Mouse (Mus musculus): ENCODE measurements around the gene Odaph. TPM values are rescaled to one million over a fixed set of nuclear protein-coding genes. Genes with fewer than 3 reads are reported as not detected.
"Not testable (repeated sequence)": the region's sequence is repeated elsewhere in the genome, so short reads cannot be mapped to it uniquely, and the experiment has no call there.

Odaph gene
- 0.86 TPM in 1 of 2 replicates, not detected in the other for total RNA-seq (2017)

DNA sequence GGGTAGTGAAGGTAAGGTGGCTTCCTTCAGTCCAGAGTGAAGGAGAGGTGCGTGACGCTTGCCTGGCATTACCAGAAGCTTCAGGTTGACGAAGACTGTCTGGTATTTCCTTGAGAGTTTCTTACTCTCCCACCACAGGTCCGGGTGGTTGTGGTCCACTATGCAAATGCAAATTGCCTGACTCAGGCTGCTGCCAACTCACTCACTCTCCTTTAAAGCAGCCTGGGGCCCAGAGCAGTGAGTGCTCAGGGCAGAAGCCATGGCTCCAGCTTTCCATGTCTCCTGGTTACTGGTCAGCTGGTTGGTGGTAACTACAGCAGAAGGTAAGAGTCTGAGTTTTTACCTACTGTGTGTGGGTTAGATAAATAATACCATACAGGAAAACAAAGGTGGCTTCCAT, at the start of gene Odaph:
Odaph (plus strand) TSS at position 240 of the 400 bp plus-strand sequence.
- peak; percentile 11; the same call in 1 of the 2 replicates for ATAC-seq (ENCODE audit: extremely low read depth, insufficient number of reproducible peaks, low FRiP score, poor library complexity, severe bottlenecking)

DNA sequence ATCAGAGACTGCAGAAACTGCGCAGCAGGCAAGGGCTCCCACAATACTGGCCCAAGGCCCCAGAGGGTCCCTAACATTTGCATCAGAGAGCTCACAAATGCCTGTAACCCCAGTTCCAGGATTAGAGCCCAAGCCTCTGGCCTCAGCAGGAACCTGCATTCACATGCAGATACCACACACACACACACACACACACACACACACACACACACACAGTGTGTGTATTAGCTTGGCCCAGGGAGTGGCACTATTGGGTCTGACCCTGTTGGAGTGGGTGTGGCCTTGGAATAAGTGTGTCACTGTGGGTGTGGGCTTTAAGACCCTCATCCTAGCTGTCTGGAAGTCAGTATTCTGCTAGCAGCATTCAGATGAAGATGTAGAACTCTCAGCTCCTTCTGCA, 41.7 kb upstream of the Odaph start:
- not testable (repeated sequence) for ATAC-seq (ENCODE audit: extremely low read depth, insufficient number of reproducible peaks, low FRiP score, poor library complexity, severe bottlenecking)

DNA sequence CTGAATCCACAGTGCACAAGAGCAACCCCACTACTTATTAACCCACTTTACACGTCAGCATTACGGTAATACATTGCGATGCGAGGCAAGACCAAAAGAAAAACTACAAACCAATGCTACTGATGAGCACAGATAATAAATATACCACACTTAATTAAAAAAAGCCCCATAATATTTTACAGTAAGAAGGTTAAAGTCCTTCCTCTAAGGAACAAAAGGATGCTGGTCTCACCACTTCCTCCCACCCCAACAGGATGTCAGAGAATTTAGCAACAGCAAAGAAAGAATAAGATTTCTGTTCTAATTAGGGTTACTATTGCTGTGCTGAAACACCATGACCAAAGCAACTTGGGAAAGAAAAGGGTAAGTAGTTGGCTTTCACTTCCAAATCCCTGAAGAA, 40.3 kb upstream of the Odaph start:
- no peak for ATAC-seq (ENCODE audit: extremely low read depth, insufficient number of reproducible peaks, low FRiP score, poor library complexity, severe bottlenecking)

DNA sequence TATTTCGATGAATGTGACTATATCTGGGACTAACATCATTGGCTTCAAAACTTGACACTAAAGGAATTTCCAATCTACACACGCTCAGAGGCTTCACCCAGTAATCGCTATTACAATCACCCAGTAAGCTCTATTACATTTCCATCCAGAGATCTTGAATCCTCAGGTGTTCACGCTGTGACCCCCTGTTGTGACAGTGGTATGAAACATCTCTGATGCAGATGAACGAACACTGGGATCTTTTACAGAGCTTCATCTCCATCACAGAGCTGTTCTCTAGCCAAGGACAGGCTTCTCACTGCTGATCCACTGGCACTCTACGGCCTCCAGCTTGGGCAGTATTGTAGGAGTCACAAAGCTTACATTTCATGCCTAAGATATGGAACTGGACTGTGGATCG, 37.8 kb upstream of the Odaph start:
- no peak for ATAC-seq (ENCODE audit: extremely low read depth, insufficient number of reproducible peaks, low FRiP score, poor library complexity, severe bottlenecking)

DNA sequence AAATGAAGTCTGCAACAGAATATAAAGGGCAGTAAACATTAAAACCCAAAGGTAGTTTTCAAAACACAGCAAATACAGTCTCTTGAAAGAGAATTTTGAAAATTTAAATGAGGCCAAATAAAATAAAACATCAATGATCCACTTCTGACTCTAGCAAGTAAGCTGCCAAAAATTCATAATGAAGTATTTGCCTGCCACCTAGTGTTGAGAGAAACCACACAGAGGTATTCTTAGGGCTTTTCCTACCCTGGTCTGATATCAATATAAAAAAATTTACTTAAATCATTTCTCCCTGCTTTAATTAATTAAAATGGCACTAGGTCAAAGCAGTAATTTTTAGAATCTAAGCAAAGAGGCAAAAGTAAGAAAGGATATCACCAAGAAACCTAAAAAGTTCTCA, 35.9 kb upstream of the Odaph start:
- ATAC-seq (ENCODE audit: extremely low read depth, insufficient number of reproducible peaks, low FRiP score, poor library complexity, severe bottlenecking) = no peak

DNA sequence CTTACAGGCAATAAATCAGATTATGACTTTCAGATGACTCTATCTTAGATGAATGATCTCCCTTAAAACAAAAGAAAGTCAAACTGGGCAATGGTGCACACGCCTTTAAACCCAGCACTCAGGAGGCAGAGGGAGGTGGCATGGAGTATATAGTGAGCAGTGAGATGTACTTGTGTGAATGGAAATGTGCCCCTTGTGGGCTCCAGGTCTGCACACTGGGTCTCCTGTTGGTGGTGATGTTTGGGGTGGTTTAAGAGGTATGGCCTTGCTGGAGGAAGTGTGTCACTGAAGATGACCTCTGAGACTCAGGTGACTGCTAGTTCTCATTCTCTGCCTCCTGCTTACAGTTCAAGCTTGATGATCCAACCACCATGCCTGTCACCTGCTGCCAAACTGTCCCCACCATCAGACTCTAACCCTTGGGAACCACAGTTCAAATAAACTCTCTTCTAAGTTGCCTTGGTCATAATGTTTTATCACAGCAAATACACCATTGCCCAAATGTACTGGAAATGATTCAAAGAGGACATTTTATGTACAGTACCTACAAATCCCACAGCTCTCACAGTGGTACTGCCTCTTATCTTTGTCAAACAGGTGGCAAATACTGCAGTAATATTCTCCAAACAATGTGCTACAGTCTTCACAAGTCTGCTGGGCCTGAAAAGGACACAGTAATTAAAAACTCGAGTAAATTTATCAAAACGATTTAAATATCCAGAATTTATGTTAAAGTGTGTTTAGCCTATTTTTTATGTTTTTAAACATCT, 30.1 kb upstream of the Odaph start:
- no peak for ATAC-seq (ENCODE audit: extremely low read depth, insufficient number of reproducible peaks, low FRiP score, poor library complexity, severe bottlenecking)

DNA sequence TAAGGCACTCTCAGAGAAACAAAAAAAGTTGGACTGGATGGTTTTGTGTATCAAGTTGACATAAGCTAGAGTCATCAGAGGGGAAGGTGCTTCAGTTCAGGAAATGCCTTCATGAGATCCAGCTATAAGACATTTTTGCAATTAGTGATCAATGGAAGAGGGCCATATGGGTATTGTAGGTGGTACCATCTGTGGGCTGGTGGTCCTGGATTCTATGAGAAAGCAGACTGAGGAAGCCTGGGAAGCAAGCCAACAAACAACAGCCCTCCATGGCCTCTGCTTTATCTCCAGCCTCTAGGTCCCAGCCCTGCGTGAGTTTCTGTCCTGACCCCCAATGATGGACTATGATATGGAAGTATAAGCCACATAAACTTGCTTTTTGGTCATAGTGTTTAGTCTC, 28.2 kb upstream of the Odaph start:
- ATAC-seq (ENCODE audit: extremely low read depth, insufficient number of reproducible peaks, low FRiP score, poor library complexity, severe bottlenecking) = no peak

DNA sequence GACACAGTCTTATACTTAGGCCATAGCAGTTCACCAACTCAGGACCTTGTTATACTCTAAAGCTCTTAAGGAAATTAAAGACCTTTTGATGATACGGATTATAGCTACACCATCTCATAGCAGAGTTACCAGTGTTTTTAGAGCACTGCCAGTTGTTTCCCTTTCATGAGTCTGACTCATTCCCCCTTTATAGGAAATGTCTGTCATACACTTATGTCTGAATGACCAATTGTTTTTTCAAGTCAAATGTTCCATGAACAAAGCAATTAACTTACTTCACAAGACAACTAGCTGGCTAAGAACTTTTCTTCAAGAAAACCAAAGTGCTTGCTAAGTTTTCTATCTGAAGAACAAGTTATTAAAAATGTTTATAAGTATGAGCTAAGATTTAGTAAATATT, 27.3 kb upstream of the Odaph start:
- no peak for ATAC-seq (ENCODE audit: extremely low read depth, insufficient number of reproducible peaks, low FRiP score, poor library complexity, severe bottlenecking)

DNA sequence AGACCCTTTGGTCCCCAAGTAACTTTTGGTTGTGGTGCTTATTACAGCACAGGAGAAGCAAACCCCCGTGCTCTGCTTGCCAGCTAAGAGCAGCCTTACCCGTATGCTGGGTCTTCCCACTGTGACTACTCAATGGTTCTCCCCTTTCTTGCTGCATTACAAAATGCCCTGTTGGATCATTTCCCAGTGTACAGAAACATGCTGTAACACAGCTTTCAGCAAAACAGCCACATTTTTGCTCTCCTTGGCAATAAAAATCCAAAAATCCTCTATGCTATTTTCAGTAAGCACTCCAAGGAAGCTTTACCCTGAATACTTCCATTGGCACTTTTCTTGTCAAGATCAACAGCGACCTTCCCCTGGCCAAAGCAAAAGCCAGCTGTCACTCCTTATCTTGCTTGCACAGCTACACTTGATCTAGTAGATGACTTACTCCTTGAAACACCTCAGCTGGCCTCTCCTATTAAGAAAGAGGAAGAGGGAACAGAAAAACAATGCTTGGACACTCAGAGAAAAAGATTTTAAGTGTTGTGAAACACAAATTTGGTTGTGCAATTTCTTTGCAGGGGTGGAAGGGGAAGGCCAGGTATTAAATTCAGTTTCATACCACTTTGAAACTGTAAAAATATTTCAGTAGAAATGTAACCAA, 26.5 kb upstream of the Odaph start:
- no peak for ATAC-seq (ENCODE audit: extremely low read depth, insufficient number of reproducible peaks, low FRiP score, poor library complexity, severe bottlenecking)

DNA sequence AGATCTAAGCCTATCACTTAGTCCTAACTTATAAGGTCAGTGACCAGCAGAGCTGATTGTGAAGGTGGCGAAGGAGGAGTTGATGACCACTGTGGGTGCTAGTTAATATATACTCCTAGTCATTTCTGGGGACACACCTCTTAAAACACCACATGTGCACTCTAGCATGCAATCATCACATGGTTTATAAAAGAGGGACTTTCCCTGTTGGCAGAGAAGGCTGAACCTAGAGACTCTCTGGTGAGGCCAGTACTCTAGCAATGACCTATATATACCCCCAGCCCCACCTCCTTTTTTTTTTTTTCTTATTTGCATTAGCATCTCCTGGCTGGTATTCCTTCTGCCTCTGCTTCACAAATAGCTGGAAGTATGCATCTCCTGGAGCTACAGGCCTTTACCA, 25.9 kb upstream of the Odaph start:
- ATAC-seq (ENCODE audit: extremely low read depth, insufficient number of reproducible peaks, low FRiP score, poor library complexity, severe bottlenecking) = peak; percentile 55

DNA sequence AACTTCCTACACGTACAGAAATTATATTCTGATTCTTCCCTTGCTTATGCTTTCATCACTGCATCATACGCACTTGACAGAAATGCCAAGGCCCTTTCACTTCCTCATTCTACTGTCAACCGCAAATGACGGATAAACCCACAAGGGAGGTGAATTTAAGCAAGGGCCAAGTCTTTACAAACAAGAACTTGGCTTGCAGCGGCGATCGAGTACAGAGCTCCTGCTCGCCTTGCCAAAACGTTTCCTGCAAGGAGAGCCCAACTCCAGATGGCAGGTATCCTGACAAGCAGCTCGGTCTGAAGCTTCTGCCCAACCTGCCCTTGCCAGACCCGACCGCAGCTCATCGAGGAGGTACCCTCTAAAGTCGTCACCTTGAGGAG, 25.0 kb upstream of the Odaph start:
- peak; percentile 70 for ATAC-seq (ENCODE audit: extremely low read depth, insufficient number of reproducible peaks, low FRiP score, poor library complexity, severe bottlenecking)

DNA sequence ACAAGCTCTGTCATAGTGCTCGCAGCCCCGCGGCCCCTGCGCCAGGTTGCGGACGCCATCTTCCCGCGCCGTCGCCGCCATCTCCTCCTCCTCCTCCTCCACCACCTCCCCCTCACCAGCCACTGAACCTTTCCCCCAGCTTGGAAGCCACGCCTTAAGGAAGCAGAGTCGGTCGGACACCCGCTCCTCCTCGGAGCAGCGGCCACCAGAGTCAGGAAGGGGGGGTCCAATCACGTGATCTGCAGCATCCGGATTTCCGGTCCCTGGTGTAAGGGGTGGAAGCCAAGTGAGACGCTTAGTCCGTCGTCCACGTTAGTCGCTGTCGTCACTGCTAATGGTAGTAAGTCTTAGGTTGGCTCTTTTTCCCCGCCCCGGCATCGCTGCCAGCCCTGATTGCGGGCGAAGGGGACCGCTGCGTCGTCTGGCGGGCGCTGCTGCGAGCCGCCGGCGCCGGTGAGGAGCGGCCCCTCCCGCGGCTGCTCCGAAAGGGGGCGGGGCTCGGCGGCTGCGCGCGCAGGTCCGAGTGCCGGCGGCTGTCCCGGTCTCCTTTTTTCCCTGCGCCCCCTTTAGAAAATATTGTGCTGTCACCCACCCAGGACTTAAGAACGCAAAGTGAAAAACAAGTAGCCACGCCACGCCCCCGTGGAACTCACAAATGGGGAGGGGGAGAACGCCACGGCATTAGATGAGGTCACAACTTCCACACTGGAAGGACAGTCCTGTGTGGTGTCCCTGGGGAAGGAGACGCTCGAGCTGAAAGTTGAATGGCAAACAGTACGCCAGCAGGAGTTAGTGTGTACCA, 24.4 kb upstream of the Odaph start, which contains the start of gene Rchy1:
Rchy1 (minus strand) TSS at position 430 of the 802 bp plus-strand sequence.
- peak; percentile 66 for ATAC-seq (ENCODE audit: extremely low read depth, insufficient number of reproducible peaks, low FRiP score, poor library complexity, severe bottlenecking)

DNA sequence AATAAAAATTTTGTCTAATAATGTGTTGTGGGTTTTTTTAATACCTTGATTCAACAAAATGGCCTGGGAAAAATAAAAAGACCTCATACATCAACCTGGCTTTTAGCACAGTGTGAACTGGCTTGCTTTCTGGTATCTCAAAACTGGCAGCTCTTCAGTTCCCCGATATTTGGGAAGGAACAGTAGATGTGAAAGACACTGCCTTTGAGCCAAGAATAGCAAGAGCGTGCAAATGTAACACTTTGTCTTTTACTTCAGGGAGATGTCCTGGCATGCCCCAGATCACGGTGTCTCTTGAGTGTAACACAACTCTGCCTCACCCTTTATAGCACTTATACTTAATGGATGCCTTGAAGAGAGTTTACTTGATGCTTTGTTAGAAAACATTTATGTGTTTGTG, 15.2 kb upstream of the Odaph start:
- ATAC-seq (ENCODE audit: extremely low read depth, insufficient number of reproducible peaks, low FRiP score, poor library complexity, severe bottlenecking) = no peak

DNA sequence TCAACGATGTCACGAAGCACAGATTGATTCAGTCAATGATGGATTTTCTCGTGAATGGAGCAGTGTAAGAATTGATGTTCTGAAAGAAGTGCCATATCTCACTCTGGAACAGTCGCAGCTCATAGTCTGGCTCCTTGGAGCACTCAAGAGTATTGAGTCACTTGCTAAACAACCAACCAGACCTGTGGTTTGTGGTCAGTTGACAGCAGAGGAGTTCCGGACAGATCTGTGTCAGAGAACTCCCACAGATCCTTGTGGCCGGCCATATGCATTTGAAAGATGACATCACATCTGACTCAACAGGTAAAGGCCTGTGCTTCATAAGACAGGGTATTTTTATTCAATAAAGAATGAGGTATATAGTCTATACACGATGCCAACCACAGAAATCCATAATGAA, 13.3 kb upstream of the Odaph start:
- no peak for ATAC-seq (ENCODE audit: extremely low read depth, insufficient number of reproducible peaks, low FRiP score, poor library complexity, severe bottlenecking)

DNA sequence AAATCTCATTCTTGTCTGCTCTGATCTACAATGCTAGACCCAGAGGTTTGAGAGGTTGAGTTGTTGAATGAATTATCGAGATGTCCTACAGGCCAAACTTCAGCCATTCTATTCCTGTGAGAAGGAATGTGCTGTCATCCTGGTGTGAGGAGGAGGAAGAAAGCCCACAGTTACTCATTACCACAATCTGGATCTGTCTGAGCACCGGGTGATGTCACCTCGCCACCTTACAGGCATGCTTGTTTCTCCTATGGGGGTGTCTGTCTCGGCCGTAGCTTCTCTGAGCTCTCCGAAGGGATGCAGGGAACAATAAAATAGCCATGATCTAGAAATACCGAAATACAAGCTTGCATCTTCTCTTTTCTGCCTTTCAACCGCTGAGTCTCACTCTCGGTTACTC, 11.5 kb upstream of the Odaph start:
- ATAC-seq (ENCODE audit: extremely low read depth, insufficient number of reproducible peaks, low FRiP score, poor library complexity, severe bottlenecking) = no peak

DNA sequence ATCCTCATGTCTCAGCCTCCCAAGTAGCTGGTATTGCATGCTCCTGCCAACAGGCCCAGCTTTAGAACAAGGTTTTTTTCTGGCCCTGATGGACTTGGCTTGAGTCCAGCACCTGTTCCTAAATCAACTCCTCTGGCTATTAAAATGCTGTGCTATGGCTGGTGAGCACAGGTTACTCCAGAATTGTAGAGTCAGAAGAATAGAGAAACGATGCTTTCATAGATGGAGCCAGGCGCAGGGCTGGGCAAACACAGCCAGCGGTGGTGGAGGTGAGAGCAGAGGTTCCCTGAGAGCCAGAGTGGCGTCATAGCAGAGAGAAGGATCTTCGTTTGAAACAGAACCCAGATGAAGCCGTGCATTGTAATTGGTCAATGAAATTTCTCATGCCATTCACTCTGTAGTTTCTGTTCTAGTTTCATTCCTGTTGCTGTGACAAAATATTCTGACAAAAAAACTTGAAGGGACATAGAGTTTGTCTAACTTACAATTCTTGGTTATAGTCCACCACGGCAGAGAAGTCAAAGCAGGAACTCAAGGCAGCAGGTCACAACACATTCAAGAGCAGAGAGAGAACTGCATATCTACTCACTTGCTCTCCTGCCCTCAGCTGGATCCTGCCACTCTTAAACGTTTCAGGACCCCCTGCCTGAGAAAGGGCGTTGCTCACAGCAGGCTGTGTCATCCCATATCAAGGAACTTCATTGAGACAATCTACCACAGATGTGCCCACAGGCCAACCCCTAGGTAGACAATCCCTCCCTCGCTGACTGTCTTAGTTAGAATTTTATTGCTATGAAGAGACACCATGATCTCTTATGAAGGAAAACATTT, 10.5 kb upstream of the Odaph start:
- no peak for ATAC-seq (ENCODE audit: extremely low read depth, insufficient number of reproducible peaks, low FRiP score, poor library complexity, severe bottlenecking)

DNA sequence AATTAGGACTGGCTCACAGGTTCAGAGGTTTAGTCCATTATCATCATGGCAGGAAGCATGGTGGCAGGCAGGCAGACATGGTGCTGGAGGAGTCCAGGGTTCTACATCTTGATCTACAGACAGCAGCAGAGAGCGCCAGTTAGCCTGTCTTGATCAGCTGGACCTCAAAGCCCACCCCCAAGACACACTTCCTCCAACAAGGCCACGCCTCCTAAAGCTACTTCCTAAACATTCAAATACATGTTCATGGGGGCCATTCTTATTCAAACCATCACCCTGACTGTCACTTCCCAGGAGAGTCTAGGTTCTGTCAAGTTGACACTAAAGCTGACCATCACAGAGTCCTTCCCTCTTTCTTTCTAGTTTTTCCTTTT, 9.9 kb upstream of the Odaph start:
- ATAC-seq (ENCODE audit: extremely low read depth, insufficient number of reproducible peaks, low FRiP score, poor library complexity, severe bottlenecking) = no peak

DNA sequence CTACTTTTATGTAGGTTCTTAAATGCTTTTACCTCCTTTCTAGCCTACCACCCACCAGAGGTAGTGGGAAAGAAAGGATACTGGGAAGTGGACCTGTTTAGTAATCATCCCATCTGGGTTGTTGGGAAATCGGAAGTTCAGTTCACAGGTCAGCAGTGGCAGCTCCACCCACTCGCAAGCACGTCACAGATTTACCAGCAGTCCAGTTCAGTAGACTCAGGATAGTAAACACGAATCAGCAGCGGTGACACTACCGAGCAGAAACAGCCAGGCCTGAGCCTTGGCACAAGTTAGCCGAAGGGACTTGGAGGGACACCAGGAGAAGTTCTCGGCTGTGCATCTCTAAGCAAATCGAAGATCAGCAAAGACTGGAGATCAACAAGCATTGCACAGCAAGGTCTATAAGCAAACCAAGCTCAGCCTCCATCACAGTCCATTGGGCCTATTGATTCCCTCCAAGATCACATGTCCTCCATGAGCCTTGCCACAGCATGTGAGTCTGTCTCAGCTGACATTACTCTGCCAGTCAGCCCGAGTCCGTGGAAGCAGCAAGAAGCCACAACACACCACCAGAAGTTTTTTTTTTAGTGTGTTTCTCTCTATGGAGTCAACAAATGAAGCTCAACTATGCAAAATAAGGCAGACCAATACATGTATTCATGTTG, 6.0 kb upstream of the Odaph start:
- ATAC-seq (ENCODE audit: extremely low read depth, insufficient number of reproducible peaks, low FRiP score, poor library complexity, severe bottlenecking) = no peak

DNA sequence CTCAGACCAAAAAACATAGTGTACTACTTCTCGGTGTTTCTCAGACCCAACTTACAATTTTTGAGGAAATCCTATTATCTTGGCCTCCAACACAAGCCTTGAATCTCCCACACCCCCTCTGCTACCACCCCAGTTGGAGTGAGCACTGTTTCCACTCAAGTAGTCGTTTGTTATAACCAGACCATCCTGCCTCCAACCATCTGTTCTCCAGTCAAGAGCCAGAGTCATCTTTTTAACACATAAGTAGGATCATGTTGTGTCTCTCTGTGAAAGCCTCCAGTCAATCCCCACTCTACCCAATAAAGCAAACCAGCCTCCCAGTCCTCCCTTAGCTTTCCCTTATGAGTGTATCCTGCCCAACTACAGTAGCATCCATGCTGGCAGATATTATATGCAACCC, 3.8 kb upstream of the Odaph start:
- no peak for ATAC-seq (ENCODE audit: extremely low read depth, insufficient number of reproducible peaks, low FRiP score, poor library complexity, severe bottlenecking)
